Mouse (Mus musculus): ENCODE results near the gene Utp15. TPM values are rescaled to one million over a fixed set of nuclear protein-coding genes. Genes with fewer than 3 reads are reported as not detected.
A peak's percentile ranks its signal among the peaks of the same experiment; 100 is the strongest.

Gene Utp15
- total and polyA plus RNA-seq, 3 experiments = 36.8 to 52.2 (median 51.7) TPM

DNA sequence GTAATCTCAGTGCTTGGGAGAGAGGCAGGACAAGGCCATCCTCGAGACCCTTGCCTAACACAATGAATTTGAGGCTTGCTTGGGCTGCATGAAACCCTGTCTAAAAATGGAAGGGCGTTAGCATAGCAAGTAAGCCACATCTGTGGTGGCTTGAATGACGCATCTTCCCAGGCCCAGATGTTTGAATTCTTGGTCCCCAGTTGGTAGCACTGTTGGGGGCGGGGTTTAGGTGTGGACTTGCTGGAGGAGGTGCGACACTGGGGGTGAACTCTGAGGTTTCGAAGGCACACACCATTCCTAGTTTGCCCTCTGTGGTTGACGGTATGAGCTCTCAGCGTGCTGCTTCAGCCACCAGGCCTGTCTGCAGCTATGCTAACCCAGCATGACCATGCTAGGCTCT, 28.9 kb upstream of the Utp15 start:
- dilution Hi-C loops (cut with MboI; ENCODE audit: extremely low pct_ligation_motif_present, extremely low pct_unique_long_range_greater_than_20kb, low sequenced_read_pairs) (no loop called here), in situ Hi-C loops (cut with MboI; ENCODE audit: low pct_ligation_motif_present, low pct_unique_long_range_greater_than_20kb, low sequenced_read_pairs) (no loop called here)
- no peak overlapping the region for H3K9ac ChIP-seq (ENCODE audit: insufficient read depth, low read depth)
- H3K36me3 ChIP-seq (replicated peaks in 1 of 2; ENCODE audit: control insufficient read depth in 1 of 2, insufficient read depth in 1 of 2, low read length in 1 of 2) = no peaks in the 10 kb centered on the region
- no peaks in the 10 kb centered on the region for H3K27me3 ChIP-seq (replicated peaks)
- H3K4me3 ChIP-seq (replicated peaks in 1 of 3; ENCODE audit: low read depth in 2 of 3, low read length in 2 of 3, poor library complexity in 1 of 3) = peak overlapping the region in 1 of 3 experiments; percentile 10
- H3K4me1 ChIP-seq (ENCODE audit: control insufficient read depth in 1 of 2, insufficient read depth in 2 of 2) = peaks cover 9 to 11% of the 10 kb centered on the region in 2 experiments
- H3K27ac ChIP-seq (ENCODE audit: insufficient read depth, low read depth) = peak overlapping the region; percentile 35
- H3K79me2 ChIP-seq (replicated peaks; ENCODE audit: control insufficient read depth, extremely low read depth, insufficient read depth, poor library complexity, severe bottlenecking) = no peaks in the 10 kb centered on the region
- DNase-seq (ENCODE audit: extremely low read depth) = peak; percentile 62
- peaks cover 8% of the 10 kb centered on the region for H3K9me3 ChIP-seq (replicated peaks; ENCODE audit: low read length)
- no peak overlapping the region; the same call in 1 of the 2 replicates for H3K4me2 ChIP-seq (ENCODE audit: insufficient read depth, low read depth, poor library complexity, severe bottlenecking)
- no peak for TF ChIP-seq CHD2 (IDR thresholded peaks at IDR 0.05; ENCODE audit: low read length)
- peak; percentile 50; the same call in 1 of the 2 replicates for TF ChIP-seq IRF4 (IDR thresholded peaks at IDR 0.05; ENCODE audit: low read depth, low read length)
- TF ChIP-seq NELFE (IDR thresholded peaks at IDR 0.05; ENCODE audit: low read depth, low read length) = 0 out of 2 replicates have a peak, but pooled peaks have one; percentile 25
- TF ChIP-seq CHD1 (IDR thresholded peaks at IDR 0.05; ENCODE audit: low read depth, low read length) = no peak
- TF ChIP-seq MEF2A (IDR thresholded peaks at IDR 0.05; ENCODE audit: borderline replicate concordance, low read depth, low read length) = 0 out of 2 replicates have a peak, but pooled peaks have one; percentile 62
- peak; percentile 57; the same call in 1 of the 2 replicates for TF ChIP-seq TCF12 (IDR thresholded peaks at IDR 0.05; ENCODE audit: low read depth, low read length)
- no peak for TF ChIP-seq HCFC1 (IDR thresholded peaks at IDR 0.05; ENCODE audit: low read depth, low read length)
- TF ChIP-seq ETS1 (conservative IDR thresholded peaks at IDR 0.05; ENCODE audit: low read depth, low read length) = peak; percentile 70

GRCm38 (mm10) chr13:98290719-98291118, 27.9 kb upstream of the Utp15 start:
- no peak overlapping the region for H3K27ac ChIP-seq (ENCODE audit: insufficient read depth, low read depth)
- dilution Hi-C loops (cut with MboI; ENCODE audit: extremely low pct_ligation_motif_present, extremely low pct_unique_long_range_greater_than_20kb, low sequenced_read_pairs) = no loop called here

DNA sequence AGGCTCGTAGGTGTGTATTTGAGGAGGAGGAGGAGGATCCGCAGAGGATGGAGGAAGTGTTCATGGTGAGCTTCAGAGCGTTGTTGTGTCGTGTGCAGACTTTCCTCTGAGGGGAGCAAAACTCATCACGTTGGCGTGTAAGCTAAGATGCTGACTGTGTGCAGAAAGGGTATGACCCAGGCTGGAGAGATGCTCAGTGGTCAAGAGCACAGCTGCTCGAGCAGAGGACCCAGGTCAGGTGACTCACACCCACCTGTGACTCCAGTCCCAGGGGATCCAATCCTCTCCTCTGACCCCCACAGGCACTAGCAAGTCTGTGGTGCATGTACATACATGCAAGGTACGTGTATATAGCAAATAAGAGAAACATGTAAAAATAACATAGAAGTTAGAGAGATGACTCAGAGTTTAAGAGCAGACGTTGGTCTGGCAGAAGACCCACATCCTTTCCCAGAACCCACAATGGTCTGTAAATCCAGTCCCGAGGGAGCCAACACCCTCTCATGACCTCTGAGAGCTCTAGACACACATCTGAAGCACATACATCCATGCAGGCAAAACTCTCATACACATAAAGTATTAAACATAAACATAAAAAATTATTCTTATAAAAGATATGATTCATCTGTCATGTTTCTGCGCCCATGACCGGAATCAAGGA, 18.3 kb upstream of the Utp15 start:
- no peaks in the 10 kb centered on the region for H3K9me3 ChIP-seq (replicated peaks; ENCODE audit: low read length)
- TF ChIP-seq TCF12 (IDR thresholded peaks at IDR 0.05; ENCODE audit: low read depth, low read length) = peak; percentile 47; the same call in 1 of the 2 replicates
- peak; percentile 41; the same call in 1 of the 2 replicates for TF ChIP-seq ETS1 (conservative IDR thresholded peaks at IDR 0.05; ENCODE audit: low read depth, low read length)
- no peak for TF ChIP-seq MAX (IDR thresholded peaks at IDR 0.05; ENCODE audit: low read length)
- peak; percentile 62 for TF ChIP-seq BHLHE40 (IDR thresholded peaks at IDR 0.05; ENCODE audit: low read depth, low read length)
- TF ChIP-seq CTCF (conservative IDR thresholded peaks at IDR 0.05 in 1 of 2, IDR thresholded peaks at IDR 0.05 in 1 of 2; ENCODE audit: low read depth in 2 of 2, low read length in 2 of 2) = no peak
- TF ChIP-seq USF1 (IDR thresholded peaks at IDR 0.05; ENCODE audit: low read depth, low read length) = no peak
- TF ChIP-seq ZC3H11A (IDR thresholded peaks at IDR 0.05; ENCODE audit: low read depth, low read length) = no peak
- no peak for TF ChIP-seq RAD21 (IDR thresholded peaks at IDR 0.05; ENCODE audit: low read depth, low read length)
- no peak for TF ChIP-seq MYC (IDR thresholded peaks at IDR 0.05; ENCODE audit: low read depth, low read length)
- TF ChIP-seq SMC3 (IDR thresholded peaks at IDR 0.05; ENCODE audit: low read depth, low read length) = no peak
- TF ChIP-seq ZKSCAN1 (IDR thresholded peaks at IDR 0.05; ENCODE audit: borderline replicate concordance, low read depth, low read length) = peak; percentile 69
- TF ChIP-seq EP300 (IDR thresholded peaks at IDR 0.05; ENCODE audit: low read length) = peak; percentile 24; the same call in 1 of the 2 replicates
- H3K79me2 ChIP-seq (replicated peaks; ENCODE audit: control insufficient read depth, extremely low read depth, insufficient read depth, poor library complexity, severe bottlenecking) = no peaks in the 10 kb centered on the region
- no peak for DNase-seq (ENCODE audit: extremely low read depth)
- in situ Hi-C loops (cut with MboI; ENCODE audit: low pct_ligation_motif_present, low pct_unique_long_range_greater_than_20kb, low sequenced_read_pairs) (no loop called here), dilution Hi-C loops (cut with MboI; ENCODE audit: extremely low pct_ligation_motif_present, extremely low pct_unique_long_range_greater_than_20kb, low sequenced_read_pairs) (no loop called here)
- peaks cover 0 to 4% of the 10 kb centered on the region in 2 experiments for H3K36me3 ChIP-seq (replicated peaks in 1 of 2; ENCODE audit: control insufficient read depth in 1 of 2, insufficient read depth in 1 of 2, low read length in 1 of 2)
- no peak overlapping the region for H3K4me2 ChIP-seq (ENCODE audit: insufficient read depth, low read depth, poor library complexity, severe bottlenecking)
- H3K9ac ChIP-seq (ENCODE audit: insufficient read depth, low read depth) = no peak overlapping the region
- H3K4me3 ChIP-seq (replicated peaks in 1 of 3; ENCODE audit: low read depth in 2 of 3, low read length in 2 of 3, poor library complexity in 1 of 3) = no peak overlapping the region
- H3K27me3 ChIP-seq (replicated peaks) = no peaks in the 10 kb centered on the region
- no peak overlapping the region for H3K27ac ChIP-seq (ENCODE audit: insufficient read depth, low read depth)
- peaks cover 11 to 13% of the 10 kb centered on the region in 2 experiments for H3K4me1 ChIP-seq (ENCODE audit: control insufficient read depth in 1 of 2, insufficient read depth in 2 of 2)

More at GRCm38 (mm10) chr13:98290719-98291118, 27.9 kb upstream of the Utp15 start:
- Histone ChIP-seq H3K36me3 (replicated peaks in 1 of 2; ENCODE audit: control insufficient read depth in 1 of 2, insufficient read depth in 1 of 2, low read length in 1 of 2) (no peaks in the 10 kb centered on the region), H3K79me2 (replicated peaks; ENCODE audit: control insufficient read depth, extremely low read depth, insufficient read depth, poor library complexity, severe bottlenecking) (no peaks in the 10 kb centered on the region), H3K9ac (ENCODE audit: insufficient read depth, low read depth) (no peak overlapping the region), H3K4me1 (ENCODE audit: control insufficient read depth in 1 of 2, insufficient read depth in 2 of 2) (peaks cover 9 to 11% of the 10 kb centered on the region in 2 experiments), H3K27me3 (replicated peaks) (no peaks in the 10 kb centered on the region), H3K9me3 (replicated peaks; ENCODE audit: low read length) (peaks cover 8% of the 10 kb centered on the region), H3K4me3 (replicated peaks in 1 of 3; ENCODE audit: low read depth in 2 of 3, low read length in 2 of 3, poor library complexity in 1 of 3) (no peak overlapping the region), H3K4me2 (ENCODE audit: insufficient read depth, low read depth, poor library complexity, severe bottlenecking) (no peak overlapping the region)
- in situ Hi-C loops (cut with MboI; ENCODE audit: low pct_ligation_motif_present, low pct_unique_long_range_greater_than_20kb, low sequenced_read_pairs) = no loop called here
- DNase-seq (ENCODE audit: extremely low read depth) = no peak
- TF ChIP-seq ZNF384 (IDR thresholded peaks at IDR 0.05; ENCODE audit: low read depth, low read length) (no peak), USF2 (conservative IDR thresholded peaks at IDR 0.05; ENCODE audit: low read depth, low read length) (no peak), MAFK (IDR thresholded peaks at IDR 0.05; ENCODE audit: insufficient replicate concordance, low read length) (no peak), CTCF (conservative IDR thresholded peaks at IDR 0.05 in 1 of 2, IDR thresholded peaks at IDR 0.05 in 1 of 2; ENCODE audit: low read depth in 2 of 2, low read length in 2 of 2) (peak in 1 of 2 experiments; percentile 68; a peak in 2 of 4 replicates), MXI1 (IDR thresholded peaks at IDR 0.05; ENCODE audit: low read depth, low read length) (no peak), RAD21 (IDR thresholded peaks at IDR 0.05; ENCODE audit: low read depth, low read length) (peak; percentile 25), EP300 (IDR thresholded peaks at IDR 0.05; ENCODE audit: low read length) (no peak), POLR2A (IDR thresholded peaks at IDR 0.05; ENCODE audit: low read depth, low read length) (no peak), MEF2A (IDR thresholded peaks at IDR 0.05; ENCODE audit: borderline replicate concordance, low read depth, low read length) (no peak)

Measured in CH12.LX (cell line).